Mouse (Mus musculus) CH12.LX (cell line): ENCODE results near the gene Nrg3.

Source experiments
- BHLHE40 ChIP-seq: IDR thresholded peaks from 2 replicates; pipeline ENCODE4 v1.6.1; 2011; ENCODE audit warnings: mild to moderate bottlenecking, low read depth, low read length, improper control_type of control experiment
- CHD1 ChIP-seq: IDR thresholded peaks from 2 replicates; pipeline ENCODE4 v1.6.1; 2012; ENCODE audit warnings: low read depth, low read length, improper control_type of control experiment, inconsistent platforms
- CTCF ChIP-seq, 2 experiments: IDR thresholded peaks in 1 of 2; conservative IDR thresholded peaks in 1 of 2; 2 replicates each; pipeline ENCODE4 v1.5.1; 2011 to 2012; ENCODE audit warnings: low read depth in 2 of 2, low read length in 2 of 2, improper control_type of control experiment in 1 of 2, inconsistent platforms in 1 of 2, mild to moderate bottlenecking in 1 of 2, moderate library complexity in 1 of 2
- EP300 ChIP-seq: IDR thresholded peaks from 2 replicates; pipeline ENCODE4 v1.6.1; 2011; ENCODE audit warnings: low read length, improper control_type of control experiment
- IRF4 ChIP-seq: IDR thresholded peaks from 2 replicates; pipeline ENCODE4 v1.6.1; 2014; ENCODE audit warnings: low read depth, mild to moderate bottlenecking, inconsistent platforms, low read length, improper control_type of control experiment
- JUND ChIP-seq: conservative IDR thresholded peaks from 2 replicates; pipeline ENCODE4 v1.6.1; 2011; ENCODE audit warnings: low read depth, low read length, improper control_type of control experiment
- MYC ChIP-seq: IDR thresholded peaks from 2 replicates; pipeline ENCODE4 v1.6.1; 2011; ENCODE audit warnings: low read depth, mild to moderate bottlenecking, improper control_type of control experiment, low read length
- NRF1 ChIP-seq: IDR thresholded peaks from 2 replicates; pipeline ENCODE4 v1.6.1; 2014; ENCODE audit warnings: low read depth, mild to moderate bottlenecking, inconsistent platforms, low read length, improper control_type of control experiment, moderate library complexity
- POLR2A ChIP-seq: IDR thresholded peaks from 2 replicates; pipeline ENCODE4 v1.6.1; 2011; ENCODE audit warnings: low read depth, mild to moderate bottlenecking, improper control_type of control experiment, low read length
- POLR2AphosphoS2 ChIP-seq: IDR thresholded peaks from 2 replicates; pipeline ENCODE4 v1.6.1; 2011; ENCODE audit warnings: low read depth, low read length, improper control_type of control experiment
- SIN3A ChIP-seq: IDR thresholded peaks from 2 replicates; pipeline ENCODE4 v1.6.1; 2012; ENCODE audit warnings: low read length, improper control_type of control experiment, inconsistent platforms
- UBTF ChIP-seq: IDR thresholded peaks from 2 replicates; pipeline ENCODE4 v1.6.1; 2012; ENCODE audit warnings: low read depth, mild to moderate bottlenecking, inconsistent platforms, low read length, improper control_type of control experiment, moderate library complexity
- USF2 ChIP-seq: conservative IDR thresholded peaks from 2 replicates; pipeline ENCODE4 v1.6.1; 2011; ENCODE audit warnings: low read depth, low read length, improper control_type of control experiment
- ZMIZ1 ChIP-seq: IDR thresholded peaks from 2 replicates; pipeline ENCODE4 v1.6.1; 2012; ENCODE audit warnings: low read depth, mild to moderate bottlenecking, inconsistent platforms, low read length, improper control_type of control experiment

- no peak for TF ChIP-seq CHD1
- no peak for TF ChIP-seq POLR2A
- TF ChIP-seq POLR2AphosphoS2 = no peak
- TF ChIP-seq SIN3A = no peak
- no peak for TF ChIP-seq NRF1
- TF ChIP-seq EP300 = no peak
- TF ChIP-seq CTCF (conservative IDR thresholded peaks at IDR 0.05 in 1 of 2, IDR thresholded peaks at IDR 0.05 in 1 of 2; ENCODE audit: low read depth in 2 of 2, low read length in 2 of 2) = no peak
- no peak for TF ChIP-seq IRF4
- no peak for TF ChIP-seq USF2
- TF ChIP-seq ZMIZ1 = no peak
- no peak for TF ChIP-seq MYC
- no peak for TF ChIP-seq BHLHE40
- no peak for TF ChIP-seq JUND
- no peak for TF ChIP-seq UBTF
Measured at GRCm38 (mm10) chr14:39428503-39428902, 44.4 kb downstream of the Nrg3 start.
